Comparison of ENCODE assay signal across 8 mouse cellular contexts in the genomic region with DNA sequence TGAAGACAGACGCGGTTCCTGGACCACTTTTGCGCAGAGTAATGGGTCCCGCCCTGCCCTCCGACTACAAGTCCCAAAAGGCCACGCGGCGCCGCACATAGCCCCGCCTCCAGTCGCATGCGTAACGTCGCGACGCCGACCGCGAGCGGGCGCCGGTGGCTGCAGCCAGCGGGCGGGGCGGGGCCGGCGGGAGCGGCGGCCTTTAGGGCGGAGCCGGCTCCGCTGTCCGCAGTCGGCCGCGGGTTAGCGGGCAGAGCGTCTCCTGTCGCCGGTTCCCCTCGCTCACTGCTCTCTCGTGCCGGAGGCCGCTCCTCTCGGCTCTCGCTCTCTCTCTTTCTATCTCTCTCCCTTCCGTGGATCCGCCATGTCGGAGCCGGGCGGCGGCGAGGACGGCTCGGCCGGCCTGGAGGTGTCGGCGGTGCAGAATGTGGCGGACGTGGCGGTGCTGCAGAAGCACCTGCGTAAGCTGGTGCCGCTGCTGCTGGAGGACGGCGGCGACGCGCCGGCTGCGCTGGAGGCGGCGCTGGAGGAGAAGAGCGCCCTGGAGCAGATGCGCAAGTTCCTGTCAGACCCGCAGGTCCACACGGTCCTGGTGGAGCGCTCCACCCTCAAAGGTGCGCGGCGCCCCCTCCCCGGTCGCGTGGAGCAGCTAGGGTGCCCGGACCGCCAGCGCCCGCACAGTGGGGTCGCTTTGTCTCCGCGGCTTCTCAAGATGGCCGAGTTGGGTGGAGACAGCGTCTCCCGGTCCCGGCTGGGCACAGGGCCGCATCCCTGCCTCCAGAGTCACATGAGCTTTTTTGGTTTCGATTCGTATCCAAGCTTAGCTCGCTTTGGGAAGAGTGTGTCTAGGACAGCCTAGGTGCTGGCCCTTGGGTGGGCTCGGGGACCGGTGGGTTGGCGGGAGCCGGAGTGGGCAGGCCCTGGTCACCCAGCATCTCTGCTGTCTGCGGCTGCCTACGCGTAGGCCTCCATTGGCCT. TPM values are rescaled to one million over a fixed set of nuclear protein-coding genes. Genes with fewer than 3 reads are reported as not detected.
DNase-seq lines count a peak whose midpoint lies in the region; ATAC-seq lines count a peak whose summit lies in the region.

Gene Dync1h1 (plus strand): TSS at position 212 of the 978 bp plus-strand sequence.

- no peaks in the 10 kb centered on the region for H3K27me3 ChIP-seq in hindbrain, embryonic 15.5 days

- H3K4me2 ChIP-seq in hindbrain, embryonic 15.5 days = peak within 1 kb of the TSS; percentile 80

- H3K9me3 ChIP-seq in hindbrain, embryonic 15.5 days = no peaks in the 10 kb centered on the region

- ATAC-seq in hindbrain, embryonic 15.5 days (ENCODE audit: low FRiP score, low read depth) = peak; percentile 94

- under 1% methylated on average over 105 of the region's 105 CpGs for WGBS in hindbrain, embryonic 15.5 days

- H3K9ac ChIP-seq in hindbrain, embryonic 15.5 days = peak within 1 kb of the TSS; percentile 80

- peaks cover 58% of the 10 kb centered on the region for H3K4me1 ChIP-seq in hindbrain, embryonic 15.5 days (replicated peaks)

- H3K4me3 ChIP-seq in hindbrain, embryonic 15.5 days = peak within 1 kb of the TSS; percentile 63

- no peaks in the 10 kb centered on the region for H3K36me3 ChIP-seq in hindbrain, embryonic 15.5 days

- DNase-seq in R1 (ENCODE audit: low read depth, low spot score) = peak; percentile 91
- DNase-seq in cerebellum, postnatal 25 days = peak; percentile 94 to 98
- DNase-seq in frontal cortex, postnatal 36 days (ENCODE audit: low spot score in 2 of 2) = peak; percentile 91 to 92
- peak; percentile 87 for DNase-seq in left cerebral cortex, adult 11 months (ENCODE audit: low spot score)
- DNase-seq in lung, postnatal 4 days = peak; percentile 96
- DNase-seq in retina, postnatal 7 days (ENCODE audit: low read depth, low spot score) = peak; percentile 87
- DNase-seq in urinary bladder, adult 2 months (ENCODE audit: low spot score) = peak; percentile 80

- peak within 1 kb of the TSS; percentile 94 for H3K27ac ChIP-seq in hindbrain, embryonic 15.5 days (replicated peaks)

RNA-seq across cellular contexts. Expression of gene Dync1h1, which starts in this region (rescaled TPM):
- 88.1 and 92.9 TPM in 2 replicates for polyA plus RNA-seq in hindbrain, embryonic 15.5 days (2015; fragmentation: Nextera tagmentation; extraction: Ambion mirVana)
- polyA plus RNA-seq in urinary bladder, adult 2 months (2012; rRNA removed) = 114 and 172 TPM in 2 replicates

Comparison
In these comparisons a context has a peak if more than half of its experiments do, and no peak if none do; other contexts are left out.
1. Peak in every context shown above with its lines: DNase-seq, ATAC-seq, H3K4me3 ChIP-seq and H3K27ac ChIP-seq.